Mouse (Mus musculus): ENCODE results near the gene Whrn. TPM values are rescaled to one million over a fixed set of nuclear protein-coding genes. Genes with fewer than 3 reads are reported as not detected.

Whrn gene
- polyA plus RNA-seq, 1 experiment from 2014 or later, result 14.8 TPM

DNA sequence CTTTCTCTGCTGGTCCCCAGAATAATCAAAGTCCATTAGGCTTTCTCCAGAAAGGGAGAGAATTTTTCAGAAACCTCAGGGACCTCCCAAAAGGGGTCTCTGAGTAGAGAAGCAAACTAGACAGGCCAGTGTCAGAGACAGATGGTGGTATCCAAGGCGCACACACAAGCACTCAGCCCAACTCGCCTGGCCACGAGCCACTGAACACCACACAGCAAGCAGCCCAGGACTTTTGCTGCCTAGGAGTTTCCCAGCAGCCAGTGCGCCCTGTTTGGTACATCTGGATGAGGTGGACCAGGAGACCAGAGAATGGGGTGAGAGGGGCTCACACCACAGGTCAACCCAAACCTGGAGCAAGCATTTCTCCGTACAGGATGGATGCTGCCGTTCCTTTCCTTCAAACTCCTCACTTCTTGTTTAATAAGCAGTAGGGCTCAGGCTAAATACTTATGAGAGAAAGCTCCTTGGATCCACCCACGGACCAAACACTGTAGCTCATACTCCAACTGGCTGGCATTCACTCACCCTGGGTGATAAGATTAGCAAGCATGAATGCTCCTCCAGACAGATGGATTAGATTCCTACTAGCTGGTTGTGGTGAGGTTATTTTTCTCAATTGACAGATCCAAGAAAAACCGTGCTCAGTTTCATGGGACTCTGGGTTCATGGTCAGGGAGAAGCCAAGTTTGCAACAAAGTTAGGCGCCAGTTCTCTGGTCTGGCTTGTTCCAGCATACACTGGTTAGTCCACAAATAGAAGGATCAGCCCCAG is 2.3 kb downstream of the Whrn start:
- Histone ChIP-seq H3K27ac (no peak overlapping the region), H3K36me3 (0 out of 2 replicates have a peak, but pooled peaks cover 2% of the 10 kb centered on the region), H3K9ac (replicated peaks) (peak overlapping the region; percentile 37; the same call in 1 of the 2 replicates), H3K4me2 (peak overlapping the region; percentile 96), H3K4me3 (replicated peaks) (peak overlapping the region; percentile 76), H3K9me3 (no peaks in the 10 kb centered on the region), H3K4me1 (replicated peaks) (peaks cover 38% of the 10 kb centered on the region), H3K27me3 (peaks cover 13% of the 10 kb centered on the region; the same call in 1 of the 2 replicates)
- no peak for ATAC-seq (ENCODE audit: insufficient number of reproducible peaks, insufficient read depth, low FRiP score, low TSS enrichment, low read depth)
- 59% methylated on average over 9 of the region's 9 CpGs for WGBS

DNA sequence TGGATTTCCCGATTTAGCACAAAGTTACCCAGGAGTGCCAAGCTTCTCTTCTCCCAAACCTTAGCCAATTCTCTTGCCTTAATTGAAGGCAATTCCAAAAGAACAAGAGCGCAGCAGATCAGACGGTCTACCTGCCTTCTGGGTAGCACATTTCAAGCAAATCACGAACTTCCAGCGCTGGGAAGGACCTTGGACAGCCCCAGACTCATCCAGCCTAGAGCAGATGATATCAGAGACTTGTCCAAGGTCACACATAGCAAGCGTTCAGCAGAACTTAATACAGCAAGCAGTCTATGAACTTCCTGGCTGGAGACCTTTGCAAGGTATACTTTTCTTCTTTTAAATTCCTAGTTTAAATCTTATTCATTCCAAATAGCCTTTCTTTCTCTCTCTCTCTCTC is 4.3 kb downstream of the Whrn start:
- H3K4me2 ChIP-seq, result no peak overlapping the region
- 79% methylated on average over 6 of the region's 6 CpGs for WGBS
- H3K4me3 ChIP-seq (replicated peaks), result no peak overlapping the region
- H3K9me3 ChIP-seq, result no peaks in the 10 kb centered on the region
- H3K27me3 ChIP-seq, result peaks cover 13% of the 10 kb centered on the region; the same call in 1 of the 2 replicates
- no peak overlapping the region for H3K9ac ChIP-seq (replicated peaks)
- 0 out of 2 replicates have a peak, but pooled peaks cover 2% of the 10 kb centered on the region for H3K36me3 ChIP-seq
- no peak overlapping the region for H3K27ac ChIP-seq
- no peak for ATAC-seq (ENCODE audit: insufficient number of reproducible peaks, insufficient read depth, low FRiP score, low TSS enrichment, low read depth)
- H3K4me1 ChIP-seq (replicated peaks), result peaks cover 45% of the 10 kb centered on the region

DNA sequence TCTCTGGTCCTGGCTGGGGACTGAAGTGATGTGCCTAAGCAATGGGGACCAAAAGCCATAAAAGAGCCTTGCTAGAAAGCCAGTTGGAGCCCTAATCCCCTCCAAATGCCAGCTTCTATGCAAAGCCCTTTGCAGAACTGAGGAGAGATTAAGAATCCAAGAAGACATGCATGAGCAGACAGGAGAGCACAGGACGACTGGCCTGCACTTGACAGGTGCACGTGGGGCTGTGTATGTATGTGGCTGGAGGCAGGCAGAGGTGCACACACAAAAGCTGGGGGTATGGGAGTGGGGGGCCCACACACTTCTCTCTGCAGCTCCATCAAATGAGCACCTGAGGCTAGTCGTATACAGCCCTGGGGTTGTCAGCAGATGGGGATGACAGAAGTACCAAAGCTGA is 5.6 kb downstream of the Whrn start:
- no peak for ATAC-seq (ENCODE audit: insufficient number of reproducible peaks, insufficient read depth, low FRiP score, low TSS enrichment, low read depth)
- H3K36me3 ChIP-seq, result 0 out of 2 replicates have a peak, but pooled peaks cover 2% of the 10 kb centered on the region
- WGBS, result 66% methylated on average over 3 of the region's 3 CpGs
- no peaks in the 10 kb centered on the region for H3K9me3 ChIP-seq
- no peak overlapping the region for H3K9ac ChIP-seq (replicated peaks)
- H3K27me3 ChIP-seq, result peaks cover 9% of the 10 kb centered on the region; the same call in 1 of the 2 replicates
- H3K4me1 ChIP-seq (replicated peaks), result peaks cover 45% of the 10 kb centered on the region
- H3K4me3 ChIP-seq (replicated peaks), result no peak overlapping the region
- no peak overlapping the region for H3K4me2 ChIP-seq
- 0 out of 2 replicates have a peak overlapping the region, but pooled peaks have one; percentile 9 for H3K27ac ChIP-seq

DNA sequence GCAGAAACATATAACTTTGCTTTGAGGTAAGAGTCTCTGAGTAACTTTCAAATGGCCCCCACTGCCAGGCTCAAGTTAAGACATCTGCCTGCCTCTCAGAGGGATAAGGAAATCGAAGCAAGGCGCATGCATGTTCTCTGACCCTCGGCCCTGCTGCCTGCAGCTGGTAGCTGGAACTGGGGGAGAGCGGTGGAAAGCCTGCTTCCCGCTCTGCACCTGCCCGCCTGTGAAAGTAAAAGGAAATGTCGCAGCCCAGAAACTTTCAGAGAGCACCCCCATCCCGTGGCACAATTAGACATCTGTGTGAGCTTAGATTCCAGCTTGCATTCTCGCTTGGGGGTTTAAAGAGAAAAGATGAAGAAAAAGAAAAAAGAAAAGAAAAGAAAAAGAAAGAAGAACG is 6.1 kb downstream of the Whrn start:
- whole genome bisulfite sequencing, result 69% methylated on average over 10 of the region's 10 CpGs
- H3K36me3 ChIP-seq, result 0 out of 2 replicates have a peak, but pooled peaks cover 2% of the 10 kb centered on the region
- no peak overlapping the region for H3K4me3 ChIP-seq (replicated peaks)
- no peak overlapping the region for H3K4me2 ChIP-seq
- H3K4me1 ChIP-seq (replicated peaks), result peaks cover 44% of the 10 kb centered on the region
- H3K27me3 ChIP-seq, result peaks cover 7% of the 10 kb centered on the region; the same call in 1 of the 2 replicates
- no peak for ATAC-seq (ENCODE audit: insufficient number of reproducible peaks, insufficient read depth, low FRiP score, low TSS enrichment, low read depth)
- no peak overlapping the region for H3K9ac ChIP-seq (replicated peaks)
- no peaks in the 10 kb centered on the region for H3K9me3 ChIP-seq
- no peak overlapping the region for H3K27ac ChIP-seq

DNA sequence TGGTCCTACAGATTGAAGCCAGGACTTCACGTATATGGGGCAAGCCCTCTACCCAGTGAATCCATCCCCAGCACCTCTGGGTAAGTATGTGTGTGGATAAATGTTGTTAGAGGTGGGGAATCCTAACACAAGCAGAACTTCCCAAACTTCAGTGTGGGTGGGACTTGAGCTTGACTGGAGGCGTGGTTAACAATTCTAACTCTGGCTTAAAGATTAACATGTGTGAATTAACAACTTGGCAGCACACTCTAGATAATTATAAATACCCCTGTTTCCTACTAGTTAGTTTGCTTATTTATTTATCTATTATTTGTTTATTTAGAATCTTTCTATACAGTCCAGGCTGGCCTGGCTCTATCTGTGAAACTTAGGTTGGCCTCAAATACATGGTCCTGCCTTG is 7.9 kb downstream of the Whrn start:
- Histone ChIP-seq H3K9me3 (no peaks in the 10 kb centered on the region), H3K4me3 (replicated peaks) (no peak overlapping the region), H3K4me2 (no peak overlapping the region), H3K9ac (replicated peaks) (no peak overlapping the region), H3K4me1 (replicated peaks) (peaks cover 35% of the 10 kb centered on the region), H3K27ac (no peak overlapping the region), H3K36me3 (0 out of 2 replicates have a peak, but pooled peaks cover 2% of the 10 kb centered on the region), H3K27me3 (no peaks in the 10 kb centered on the region)
- no peak for ATAC-seq (ENCODE audit: insufficient number of reproducible peaks, insufficient read depth, low FRiP score, low TSS enrichment, low read depth)
- 93% methylated on average over 2 of the region's 2 CpGs for WGBS

DNA sequence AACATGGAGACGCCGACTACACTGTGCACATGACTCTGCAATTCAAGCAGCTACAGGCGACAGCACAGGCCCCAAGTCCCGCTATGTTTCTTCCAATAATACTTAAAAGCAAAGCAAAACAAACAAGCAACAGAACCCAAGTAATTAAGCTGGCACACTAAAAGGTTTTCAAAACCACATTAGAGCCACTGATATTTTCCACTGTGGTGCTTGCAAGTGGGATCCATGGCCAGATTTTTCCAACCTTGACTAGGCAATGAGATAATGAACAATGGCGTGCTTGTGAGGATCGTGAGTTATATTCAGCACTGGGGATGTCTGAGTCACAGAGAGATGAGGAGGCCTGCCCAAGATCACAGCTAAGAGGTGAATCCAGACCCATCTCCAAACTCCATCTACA is 8.5 kb downstream of the Whrn start:
- ATAC-seq (ENCODE audit: insufficient number of reproducible peaks, insufficient read depth, low FRiP score, low TSS enrichment, low read depth), result no peak
- WGBS, result 79% methylated on average over 6 of the region's 6 CpGs
- H3K9ac ChIP-seq (replicated peaks), result no peak overlapping the region
- H3K4me2 ChIP-seq, result no peak overlapping the region
- no peaks in the 10 kb centered on the region for H3K27me3 ChIP-seq
- H3K27ac ChIP-seq, result no peak overlapping the region
- H3K4me1 ChIP-seq (replicated peaks), result peaks cover 36% of the 10 kb centered on the region; the same call in 1 of the 2 replicates
- 0 out of 2 replicates have a peak, but pooled peaks cover 2% of the 10 kb centered on the region for H3K36me3 ChIP-seq
- H3K9me3 ChIP-seq, result no peaks in the 10 kb centered on the region
- H3K4me3 ChIP-seq (replicated peaks), result no peak overlapping the region

DNA sequence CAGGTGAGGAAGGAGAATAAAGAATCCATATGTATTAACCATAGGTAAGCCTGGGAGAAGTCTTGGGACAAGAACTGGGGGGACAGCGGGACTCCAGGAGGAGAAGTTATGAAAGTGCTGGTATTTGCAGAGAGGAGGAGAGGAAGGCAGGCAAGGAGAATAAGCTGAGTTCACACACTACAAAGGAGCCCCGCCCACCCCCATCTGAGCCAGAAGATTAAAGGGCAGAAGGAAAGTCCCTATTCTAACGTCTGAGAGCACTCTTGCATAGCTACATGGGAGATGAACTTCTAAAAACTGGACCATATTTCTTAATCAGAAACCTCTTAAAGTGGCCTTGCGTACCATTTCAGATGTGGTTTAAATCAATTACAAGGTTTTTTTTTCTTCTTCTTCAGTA is 9.3 kb downstream of the Whrn start:
- Histone ChIP-seq H3K36me3 (0 out of 2 replicates have a peak, but pooled peaks cover 2% of the 10 kb centered on the region), H3K9me3 (no peaks in the 10 kb centered on the region), H3K4me2 (no peak overlapping the region), H3K27ac (no peak overlapping the region), H3K4me1 (replicated peaks) (peaks cover 36% of the 10 kb centered on the region; the same call in 1 of the 2 replicates), H3K27me3 (no peaks in the 10 kb centered on the region), H3K9ac (replicated peaks) (no peak overlapping the region), H3K4me3 (replicated peaks) (no peak overlapping the region)
- no peak for ATAC-seq (ENCODE audit: insufficient number of reproducible peaks, insufficient read depth, low FRiP score, low TSS enrichment, low read depth)
- 45% methylated on average over 4 of the region's 4 CpGs for WGBS

DNA sequence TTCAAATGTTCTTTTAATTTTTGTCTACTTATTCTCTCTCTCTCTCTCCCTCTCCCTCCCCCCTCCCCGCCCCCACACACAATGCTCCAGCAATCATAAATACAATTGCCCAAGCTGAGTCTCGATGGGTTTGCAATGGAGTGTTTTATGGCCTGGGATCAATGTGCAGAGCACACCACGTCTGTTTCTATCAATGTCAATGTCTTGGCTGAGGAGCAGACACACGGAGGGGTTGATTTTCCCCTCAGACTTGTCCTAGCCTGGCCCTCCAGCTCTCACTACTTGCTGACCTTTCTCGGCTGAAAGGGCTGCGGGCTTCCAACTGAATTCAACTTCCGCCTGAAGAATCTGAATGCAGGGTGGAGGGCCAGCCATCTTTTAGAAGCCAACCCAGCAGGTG is 12.1 kb downstream of the Whrn start:
- WGBS, result 49% methylated on average over 7 of the region's 7 CpGs
- H3K9me3 ChIP-seq, result no peaks in the 10 kb centered on the region
- H3K4me2 ChIP-seq, result no peak overlapping the region
- no peak for ATAC-seq (ENCODE audit: insufficient number of reproducible peaks, insufficient read depth, low FRiP score, low TSS enrichment, low read depth)
- H3K4me3 ChIP-seq (replicated peaks), result no peak overlapping the region
- no peaks in the 10 kb centered on the region for H3K27me3 ChIP-seq
- H3K9ac ChIP-seq (replicated peaks), result no peak overlapping the region
- H3K27ac ChIP-seq, result no peak overlapping the region
- H3K4me1 ChIP-seq (replicated peaks), result peaks cover 37% of the 10 kb centered on the region
- H3K36me3 ChIP-seq, result no peaks in the 10 kb centered on the region

DNA sequence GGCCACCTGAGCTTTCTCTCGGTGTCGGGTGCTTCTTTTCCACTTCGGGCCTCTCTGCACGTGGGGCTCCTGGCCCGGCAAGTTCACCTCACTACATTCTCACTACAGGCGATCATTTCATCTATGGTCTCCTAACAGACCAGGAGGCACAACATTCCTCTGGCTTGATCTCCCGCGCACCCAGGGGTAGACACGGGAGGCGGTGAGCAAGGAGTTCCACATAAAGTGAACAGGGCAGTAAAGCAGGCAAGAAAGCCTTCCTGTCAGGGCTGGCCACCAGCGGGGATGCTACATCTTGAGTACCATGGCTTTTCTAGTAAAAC is 15.0 kb downstream of the Whrn start:
- Histone ChIP-seq H3K27ac (peak overlapping the region; percentile 41; the same call in 1 of the 2 replicates), H3K27me3 (no peaks in the 10 kb centered on the region), H3K36me3 (no peaks in the 10 kb centered on the region), H3K4me3 (replicated peaks) (no peak overlapping the region), H3K9ac (replicated peaks) (peak overlapping the region; percentile 40; the same call in 1 of the 2 replicates), H3K4me2 (no peak overlapping the region; the same call in 1 of the 2 replicates), H3K9me3 (no peaks in the 10 kb centered on the region), H3K4me1 (replicated peaks) (peaks cover 29% of the 10 kb centered on the region)
- 32% methylated on average over 11 of the region's 11 CpGs for WGBS
- peak; percentile 35; the same call in 1 of the 2 replicates for ATAC-seq (ENCODE audit: insufficient number of reproducible peaks, insufficient read depth, low FRiP score, low TSS enrichment, low read depth)

DNA sequence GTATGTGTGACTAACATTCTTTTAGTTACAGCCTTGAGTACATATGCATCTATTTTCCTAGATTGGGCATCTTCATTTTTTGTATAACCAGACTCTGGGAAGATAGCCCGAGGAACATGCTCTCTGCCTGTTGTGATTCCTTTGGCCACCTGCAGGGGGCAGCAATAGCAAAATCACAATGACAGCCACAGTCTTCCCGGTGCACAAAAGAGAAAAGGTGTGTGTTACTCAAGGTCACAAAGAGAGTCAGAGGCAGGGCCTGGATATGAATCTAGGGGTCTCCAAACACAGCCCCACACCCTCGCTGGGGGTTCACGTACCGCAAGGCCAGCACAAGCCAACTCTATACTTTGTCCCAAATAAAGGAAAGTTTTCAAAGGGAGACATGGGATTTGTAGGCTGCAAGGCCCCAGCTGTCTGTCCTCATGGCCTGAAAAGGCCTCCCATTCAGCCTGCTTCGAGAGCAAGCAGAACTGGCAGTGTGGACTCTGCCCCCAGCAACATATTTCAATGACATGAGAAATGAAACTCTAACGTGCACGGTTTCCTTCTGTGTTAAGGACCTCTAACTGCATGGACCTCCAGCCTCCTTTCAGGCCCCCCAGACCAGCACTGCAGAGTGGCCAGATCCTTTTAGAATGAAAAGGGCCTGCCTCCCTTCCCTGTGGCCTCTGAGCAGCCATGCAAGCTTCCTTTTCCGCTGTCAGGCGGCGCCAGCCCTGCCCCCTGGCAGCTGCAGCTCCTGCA is 15.5 kb downstream of the Whrn start:
- H3K4me2 ChIP-seq, result no peak overlapping the region; the same call in 1 of the 2 replicates
- no peak; the same call in 1 of the 2 replicates for ATAC-seq (ENCODE audit: insufficient number of reproducible peaks, insufficient read depth, low FRiP score, low TSS enrichment, low read depth)
- H3K27ac ChIP-seq, result peak overlapping the region; percentile 41
- no peak overlapping the region for H3K4me3 ChIP-seq (replicated peaks)
- peaks cover 34% of the 10 kb centered on the region for H3K4me1 ChIP-seq (replicated peaks)
- H3K36me3 ChIP-seq, result no peaks in the 10 kb centered on the region
- no peaks in the 10 kb centered on the region for H3K27me3 ChIP-seq
- H3K9ac ChIP-seq (replicated peaks), result peak overlapping the region; percentile 40; the same call in 1 of the 2 replicates
- WGBS, result 31% methylated on average over 11 of the region's 11 CpGs
- H3K9me3 ChIP-seq, result no peaks in the 10 kb centered on the region

DNA sequence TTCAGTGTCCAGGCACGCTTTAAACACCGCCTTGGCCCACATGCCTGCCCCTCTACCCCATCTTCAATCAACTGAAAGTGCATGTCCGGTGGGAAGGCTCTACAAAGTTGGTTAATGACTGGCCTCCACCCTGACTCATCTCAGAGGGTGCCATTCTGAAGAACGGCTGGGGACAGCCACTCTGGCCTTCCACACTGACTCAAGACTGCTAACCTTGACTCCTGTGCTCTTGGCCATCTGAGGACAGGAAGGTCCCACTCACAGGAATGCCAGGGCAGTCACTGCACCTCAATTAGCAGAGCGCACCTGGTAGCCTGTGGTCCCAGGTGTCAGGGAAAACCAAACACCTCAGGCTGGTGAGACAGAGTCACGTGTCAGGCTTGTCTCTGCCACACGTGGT is 17.8 kb downstream of the Whrn start:
- Histone ChIP-seq H3K4me1 (replicated peaks) (peaks cover 46% of the 10 kb centered on the region), H3K36me3 (no peaks in the 10 kb centered on the region), H3K4me2 (no peak overlapping the region), H3K4me3 (replicated peaks) (no peak overlapping the region), H3K27ac (no peak overlapping the region), H3K9me3 (no peaks in the 10 kb centered on the region), H3K27me3 (no peaks in the 10 kb centered on the region), H3K9ac (replicated peaks) (no peak overlapping the region)
- ATAC-seq (ENCODE audit: insufficient number of reproducible peaks, insufficient read depth, low FRiP score, low TSS enrichment, low read depth), result no peak
- WGBS, result 74% methylated on average over 7 of the region's 7 CpGs
